Mouse (Mus musculus) left cerebral cortex, adult 18-20 months (tissue): Measurements from ENCODE around the gene Kmt5c. TPM values are rescaled to one million over a fixed set of nuclear protein-coding genes. Genes with fewer than 3 reads are reported as not detected.
A peak's percentile ranks its signal among the peaks of the same experiment; 100 is the strongest.
"Not testable (repeated sequence)": the region's sequence is repeated elsewhere in the genome, so short reads cannot be mapped to it uniquely, and the experiment has no call there.

Experiments used
- DNase-seq, 2 experiments: peaks; one replicate each; pipeline ENCODE4 v3.0.0; 2021 to 2022; ENCODE audit warnings: low spot score in 2 of 2, mixed read lengths in 1 of 2
- total RNA-seq, 2 experiments: library from RNA; stranded (reverse); gene quantifications; 2 replicates each; pipeline ENCODE4 v1.2.3; 2021

Kmt5c gene
- total RNA-seq, 2 experiments from 2014 or later, result 19.0 to 25.2 TPM

DNA sequence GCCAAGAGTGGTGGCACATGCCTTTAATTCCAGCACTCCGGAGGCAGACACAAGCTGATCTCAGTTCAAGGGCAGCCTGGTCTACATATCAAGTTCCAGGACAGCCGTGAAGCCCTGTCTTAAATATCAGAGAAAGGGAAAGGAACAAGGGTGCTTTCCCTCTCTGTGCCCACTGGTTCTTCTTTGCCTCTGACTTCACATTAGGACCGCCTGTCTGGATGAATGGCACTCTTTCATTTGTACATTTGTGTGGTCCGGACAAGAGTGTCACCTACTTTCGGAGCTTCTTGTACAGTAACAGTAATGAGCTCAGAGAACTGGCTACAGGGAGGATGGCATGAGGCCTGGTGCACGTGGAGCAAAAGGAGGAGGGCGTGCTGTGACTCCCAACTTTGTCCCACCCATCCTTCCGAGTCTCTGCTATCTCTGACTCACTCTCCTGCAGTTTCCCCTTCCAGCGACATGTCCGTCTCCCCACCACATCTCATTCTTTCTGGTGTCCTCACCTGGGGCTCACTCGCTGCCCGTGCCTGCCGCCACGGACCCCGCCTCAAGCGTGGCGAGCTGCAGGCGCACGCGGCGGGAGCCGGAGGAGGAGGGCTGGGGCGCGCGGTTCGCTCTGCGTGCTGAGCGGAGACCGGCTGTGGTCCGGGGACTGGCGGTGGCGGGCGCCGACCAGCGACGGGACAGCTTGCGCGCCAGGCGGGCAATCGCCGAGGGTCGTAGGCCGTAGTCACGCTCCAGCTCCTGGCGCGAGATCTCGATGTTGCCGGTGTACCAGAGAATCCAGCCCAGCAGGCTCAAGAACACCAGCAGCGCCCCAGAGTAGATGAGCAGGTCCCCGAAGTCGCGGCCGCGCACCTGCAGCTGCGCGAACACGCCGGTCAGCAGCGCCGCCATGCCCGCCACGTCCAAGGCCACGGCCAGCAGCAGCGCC is 48.9 kb downstream of the Kmt5c start:
- DNase-seq, result peak; percentile 53 to 59

DNA sequence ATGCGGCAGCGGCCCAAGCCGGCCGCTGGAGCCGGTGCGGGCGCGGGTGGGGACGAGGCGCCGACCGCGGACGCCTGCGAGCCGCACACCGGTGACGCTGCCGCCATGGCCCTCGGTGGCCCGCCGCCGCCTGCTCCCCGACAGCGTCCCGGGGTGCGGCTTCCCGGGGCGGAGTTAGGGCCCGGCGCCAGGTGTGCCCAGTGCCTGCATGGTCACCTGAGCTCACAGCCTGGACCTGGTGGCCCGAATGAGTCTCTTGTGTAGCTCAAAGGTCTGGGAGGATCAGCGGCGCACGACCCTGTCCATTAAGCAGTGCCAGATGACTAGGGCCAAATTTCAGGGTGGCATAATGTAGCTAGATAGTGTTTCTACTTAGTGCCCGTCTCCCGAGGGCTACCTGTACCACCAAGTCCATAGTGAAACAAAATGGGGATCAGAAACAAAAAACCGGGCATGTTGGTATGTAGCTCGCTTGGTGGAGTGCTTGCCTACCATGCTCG is 49.6 kb downstream of the Kmt5c start, which contains the start of gene Tmem238:
Gene Tmem238, minus strand, starts transcription at position 221 of the 500 bp plus-strand sequence.
- DNase-seq, result no peak

DNA sequence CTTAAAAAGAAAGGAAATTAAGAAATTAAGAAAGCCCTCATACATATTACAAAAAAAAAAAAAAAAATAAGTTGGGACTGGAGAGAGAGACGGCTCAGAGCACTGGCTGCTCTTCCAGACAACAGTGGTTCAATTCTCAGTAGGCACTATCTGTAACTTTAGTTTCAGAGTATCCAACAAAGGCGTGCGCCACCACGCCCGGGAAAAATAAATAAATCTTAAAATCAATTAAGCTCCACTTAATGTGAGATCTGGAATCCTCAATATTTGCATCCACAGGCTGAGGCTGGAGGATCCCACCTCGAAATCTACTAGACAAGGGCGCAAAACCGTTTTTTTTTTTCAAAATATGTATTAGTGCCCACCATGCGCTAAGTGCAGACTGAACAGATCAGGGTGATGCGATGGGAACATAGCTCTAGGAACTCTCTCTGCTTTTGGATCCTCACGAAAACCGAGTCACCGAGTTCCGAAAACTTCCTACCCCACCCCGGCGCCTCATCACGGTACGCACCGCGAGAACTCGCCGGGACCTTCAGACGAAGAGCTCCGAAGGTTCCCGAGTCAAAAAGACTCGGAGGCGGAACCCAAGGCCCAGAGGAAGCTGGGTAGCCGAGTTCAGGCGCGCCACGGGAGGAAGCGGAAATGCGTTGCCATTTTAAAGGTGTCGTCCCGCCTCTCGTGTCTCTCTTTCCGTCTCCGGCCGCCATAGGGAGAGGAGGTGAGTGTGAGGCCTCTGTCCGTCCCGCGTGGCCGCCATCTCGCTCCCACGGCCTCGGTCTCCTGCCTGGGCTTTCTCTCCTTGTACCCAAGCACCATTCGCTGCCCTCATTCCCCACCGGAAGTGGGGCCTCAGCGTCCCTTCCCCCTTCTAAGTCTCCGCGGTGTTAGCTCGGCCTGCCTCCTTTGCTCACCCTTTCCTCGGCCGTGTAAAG is 52.6 kb downstream of the Kmt5c start, which contains the start of gene Rpl28:
Gene Rpl28, plus strand, starts transcription at position 597 of the 935 bp plus-strand sequence.
- DNase-seq, result peak; percentile 97

DNA sequence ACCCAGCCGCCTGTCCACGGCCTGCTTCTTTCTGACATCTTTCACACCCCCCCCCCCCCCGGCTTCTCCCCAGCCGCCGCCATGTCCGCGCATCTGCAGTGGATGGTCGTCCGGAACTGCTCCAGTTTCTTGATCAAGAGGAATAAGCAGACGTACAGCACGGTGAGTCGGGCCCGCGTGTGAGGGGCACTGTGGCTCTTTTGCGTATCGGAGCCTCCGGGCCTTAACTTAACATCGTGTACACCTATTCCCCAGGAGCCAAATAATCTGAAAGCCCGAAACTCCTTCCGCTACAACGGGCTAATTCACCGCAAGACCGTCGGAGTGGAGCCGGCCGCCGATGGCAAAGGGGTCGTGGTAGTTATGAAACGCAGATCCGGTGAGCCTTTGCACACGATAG is 53.3 kb downstream of the Kmt5c start:
- not testable (repeated sequence) for DNase-seq

DNA sequence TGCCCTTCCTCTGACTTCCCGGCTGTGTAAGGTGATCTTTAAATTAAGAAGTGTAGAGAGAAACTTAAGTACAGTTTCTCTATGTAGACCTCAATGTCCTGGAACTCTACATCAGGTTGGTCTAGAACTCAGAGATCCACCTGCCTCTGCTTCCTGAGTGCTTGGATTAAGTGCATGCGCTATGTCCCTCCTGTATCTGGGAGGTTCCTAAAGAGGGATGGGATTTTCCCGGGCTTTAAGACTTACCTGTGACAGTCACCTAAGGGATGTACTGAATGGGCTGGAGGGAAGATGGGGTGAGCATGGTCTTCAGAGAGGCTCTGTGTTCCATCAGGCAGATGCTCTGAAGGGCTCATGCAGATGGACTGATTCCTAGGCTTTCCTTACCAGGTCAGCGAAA is 53.8 kb downstream of the Kmt5c start:
- no peak for DNase-seq

DNA sequence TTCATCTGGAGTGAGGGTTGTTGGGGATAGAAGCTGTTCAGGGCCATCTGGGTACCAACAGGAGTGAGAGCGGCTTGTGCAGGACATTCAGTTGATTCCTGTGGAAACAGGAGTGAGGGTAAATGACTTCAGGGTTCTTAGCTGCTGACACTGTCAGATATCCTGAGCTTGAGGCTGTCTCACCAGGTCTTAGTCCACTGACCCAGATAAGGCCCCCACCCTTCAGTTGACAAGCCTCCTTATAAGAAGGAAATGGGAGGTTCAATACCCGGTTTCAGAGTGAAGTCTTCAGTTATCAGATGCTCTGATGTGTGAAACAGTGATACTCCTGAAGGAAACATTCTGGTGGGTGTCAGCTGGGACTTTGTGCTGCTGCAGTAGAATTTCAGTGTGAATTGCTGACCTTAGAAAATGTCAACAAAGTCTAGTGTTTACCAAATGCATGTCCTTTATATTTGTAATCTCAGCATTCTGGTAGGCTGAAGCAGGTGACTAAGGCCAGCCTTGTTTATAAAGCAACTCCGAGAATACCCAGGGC is 54.8 kb downstream of the Kmt5c start:
- DNase-seq, result no peak

DNA sequence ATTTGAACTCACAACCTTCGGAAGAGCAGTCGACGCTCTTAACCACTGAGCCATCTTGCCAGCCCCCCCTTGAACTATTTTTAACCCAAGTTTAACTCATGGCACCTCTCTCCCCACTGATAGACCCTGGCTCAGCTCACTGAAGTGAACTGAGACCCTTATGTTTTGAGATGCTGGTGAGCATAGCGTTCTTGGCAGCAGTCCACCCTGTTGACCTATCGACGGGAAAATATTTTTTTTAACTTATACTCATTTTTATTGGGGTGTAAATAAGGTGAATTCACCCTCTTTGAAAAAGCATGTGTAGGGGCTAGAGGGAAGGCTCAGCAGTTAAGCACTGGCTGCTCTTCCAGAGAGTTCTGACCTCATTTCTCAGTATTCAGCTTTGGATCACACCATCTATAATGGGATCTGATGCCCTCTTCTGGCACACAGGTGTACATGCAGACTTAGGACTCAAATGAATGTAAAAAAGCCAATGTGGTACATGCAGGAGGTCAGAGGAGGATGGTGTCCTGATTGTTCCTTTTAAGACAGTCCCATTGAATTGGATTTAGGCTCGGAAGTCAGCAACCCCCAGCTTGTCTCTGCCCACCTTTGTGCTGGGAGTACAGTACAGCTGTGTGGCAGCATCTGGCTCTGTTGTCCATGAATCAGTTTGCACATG is 56.0 kb downstream of the Kmt5c start:
- no peak for DNase-seq

Other genes with a start within 250 kb of the Kmt5c start
- gene Ppp1r12c, start 238.4 kb upstream of the Kmt5c start, total RNA-seq, result 100 to 1,000 TPM; 154 TPM
- 10 to 100 TPM in 1 of 2 experiments, 1 to 10 TPM in 1; 7.6 to 11.7 TPM for gene Tnnt1, start 223.7 kb upstream of the Kmt5c start, total RNA-seq
- 1 to 10 TPM in 1 of 2 experiments, under 1 TPM in 1; 0.88 to 1.3 TPM for gene Tnni3, start 215.9 kb upstream of the Kmt5c start, total RNA-seq
- under 1 TPM; 0.23 to 0.37 TPM for gene Dnaaf3, start 207.7 kb upstream of the Kmt5c start, total RNA-seq
- 100 to 1,000 TPM; 281 to 299 TPM for gene Syt5, start 192.6 kb upstream of the Kmt5c start, total RNA-seq
- gene Ptprh, start 136.1 kb upstream of the Kmt5c start, total RNA-seq, result 1 to 10 TPM in 1 of 2 experiments, under 1 TPM in 1; 0.82 to 1.1 TPM
- gene Tmem86b, start 108.7 kb upstream of the Kmt5c start, total RNA-seq, result 10 to 100 TPM; 13.9 to 16.7 TPM
- gene Ppp6r1, start 81.1 kb upstream of the Kmt5c start, total RNA-seq, result 100 to 1,000 TPM; 129 to 135 TPM
- gene Hspbp1, start 55.0 kb upstream of the Kmt5c start, total RNA-seq, result 100 to 1,000 TPM; 100 to 105 TPM
- 100 to 1,000 TPM; 436 to 437 TPM for gene Brsk1, start 49.5 kb upstream of the Kmt5c start, total RNA-seq
- not detected for gene Tmem150b, start 14.9 kb upstream of the Kmt5c start, total RNA-seq
- gene Cox6b2, start 13.0 kb downstream of the Kmt5c start, total RNA-seq, result 1 to 10 TPM; 5.0 to 8.8 TPM
- gene Fam71e2, start 31.2 kb downstream of the Kmt5c start, total RNA-seq, result not detected
- gene Il11, start 42.7 kb downstream of the Kmt5c start, total RNA-seq, result under 1 TPM; 0.28 to 0.30 TPM
- gene Tmem190, start 42.8 kb downstream of the Kmt5c start, total RNA-seq, result not detected
- 1 to 10 TPM; 2.0 to 3.1 TPM for gene Tmem238, start 49.5 kb downstream of the Kmt5c start, total RNA-seq
- gene Rpl28, start 52.8 kb downstream of the Kmt5c start, total RNA-seq, result 100 to 1,000 TPM; 439 to 453 TPM
- 100 to 1,000 TPM; 101 to 108 TPM for gene Ube2s, start 72.5 kb downstream of the Kmt5c start, total RNA-seq
- 100 to 1,000 TPM; 102 to 115 TPM for gene Shisa7, start 104.6 kb downstream of the Kmt5c start, total RNA-seq
- 1 to 10 TPM; 4.5 to 5.9 TPM for gene Isoc2b, start 130.1 kb downstream of the Kmt5c start, total RNA-seq
- 10 to 100 TPM; 14.2 to 14.8 TPM for gene Isoc2a, start 137.0 kb downstream of the Kmt5c start, total RNA-seq
- gene Gm36210, start 166.4 kb downstream of the Kmt5c start, total RNA-seq, result under 1 TPM in 1 of 2 experiments, not detected in 1; 0.46 TPM
- gene Zfp628, start 175.1 kb downstream of the Kmt5c start, total RNA-seq, result 10 to 100 TPM; 14.7 to 15.9 TPM
- gene Nat14, start 181.9 kb downstream of the Kmt5c start, total RNA-seq, result 100 to 1,000 TPM; 104 TPM
- gene Ssc5d, start 185.7 kb downstream of the Kmt5c start, total RNA-seq, result 1 to 10 TPM; 2.6 to 3.3 TPM
- gene Sbk2, start 224.3 kb downstream of the Kmt5c start, total RNA-seq, result under 1 TPM; 0.26 to 0.45 TPM
- under 1 TPM; 0.58 to 0.91 TPM for gene Sbk3, start 231.1 kb downstream of the Kmt5c start, total RNA-seq